Mouse (Mus musculus) heart, adult 11 months (tissue): ENCODE results near the gene P2ry12.

ENCODE experiments used
- DNase-seq: peaks from one replicate; pipeline ENCODE4 v3.0.0; 2022

Gene P2ry12

DNA sequence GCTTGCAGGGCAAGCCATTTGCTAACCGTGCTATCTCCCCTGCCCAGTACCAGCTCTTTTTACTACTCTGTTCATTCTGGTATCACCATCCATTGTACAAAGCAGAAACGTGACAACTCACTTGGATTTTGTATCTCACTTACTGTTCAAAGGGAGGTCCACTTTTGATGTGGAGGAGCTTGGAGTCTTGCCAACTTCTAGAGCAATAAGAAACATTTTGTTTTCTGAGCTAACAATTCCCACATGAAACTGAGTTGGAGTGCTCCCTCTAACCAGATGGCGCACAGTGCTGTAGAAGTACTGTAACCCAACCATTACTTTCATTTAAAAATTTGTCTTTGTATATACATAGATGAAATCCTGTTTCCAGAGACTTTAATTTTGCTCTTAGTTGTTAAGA lies 31.8 kb downstream of the P2ry12 start:
- DNase-seq, result no peak

DNA sequence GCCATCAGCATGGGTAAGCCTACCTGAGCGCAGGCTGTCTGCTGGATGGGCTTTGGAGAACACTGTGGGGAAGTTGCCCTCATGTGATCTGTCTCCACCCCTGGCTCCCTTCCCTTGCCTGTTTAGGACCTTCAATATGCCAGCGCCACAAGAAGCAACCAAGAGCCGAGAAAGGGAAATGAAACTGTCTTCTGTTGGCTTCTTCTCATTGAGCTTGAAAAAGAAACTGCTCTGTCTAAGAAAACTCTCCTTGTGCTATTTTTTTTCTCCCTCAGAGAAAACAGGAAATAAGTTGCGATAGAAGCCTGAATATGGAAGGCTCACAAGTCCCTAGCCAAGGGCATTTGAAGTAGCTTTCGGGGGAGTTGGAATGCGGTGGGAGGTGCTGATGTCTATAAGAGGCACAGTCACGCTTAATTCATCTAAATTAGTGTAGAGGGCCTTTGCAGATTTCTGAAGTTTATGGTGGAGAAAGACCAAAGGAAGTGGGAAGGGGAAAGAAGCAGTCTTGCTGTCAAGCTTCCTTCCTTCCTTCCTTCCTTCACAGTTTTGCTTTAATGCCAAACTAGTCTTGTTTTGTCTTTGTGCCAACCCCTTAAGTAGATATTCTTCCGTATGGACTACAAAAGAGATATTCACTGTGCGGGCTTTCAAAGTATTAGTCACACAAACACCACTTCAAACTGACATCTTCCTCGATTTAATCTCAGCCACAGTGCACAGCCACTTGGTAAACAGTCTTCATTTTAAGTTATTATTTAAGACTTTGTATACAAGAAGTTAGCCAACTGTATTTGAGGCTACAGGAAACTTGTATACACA lies 33.7 kb downstream of the P2ry12 start:
- DNase-seq, result peak; percentile 98

DNA sequence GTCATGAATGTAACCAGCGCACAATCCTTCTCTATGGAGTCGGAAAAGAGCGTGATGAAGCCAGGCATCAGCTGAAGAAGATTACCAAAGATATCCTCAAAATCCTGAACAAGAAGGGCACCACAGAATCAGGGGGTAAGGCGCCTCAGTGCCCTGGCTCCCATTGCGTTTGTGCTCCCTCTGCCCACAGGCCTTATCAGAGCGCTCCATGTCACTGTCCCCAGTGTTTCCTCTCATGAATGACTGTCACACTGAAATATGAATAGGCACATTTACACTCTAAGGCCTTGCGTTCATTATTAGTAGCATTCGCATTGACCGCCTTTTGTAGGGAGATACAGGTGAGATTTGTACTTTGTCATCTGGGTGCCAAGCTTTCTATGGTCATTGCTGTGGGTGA lies 35.0 kb downstream of the P2ry12 start:
- peak; percentile 70 for DNase-seq

DNA sequence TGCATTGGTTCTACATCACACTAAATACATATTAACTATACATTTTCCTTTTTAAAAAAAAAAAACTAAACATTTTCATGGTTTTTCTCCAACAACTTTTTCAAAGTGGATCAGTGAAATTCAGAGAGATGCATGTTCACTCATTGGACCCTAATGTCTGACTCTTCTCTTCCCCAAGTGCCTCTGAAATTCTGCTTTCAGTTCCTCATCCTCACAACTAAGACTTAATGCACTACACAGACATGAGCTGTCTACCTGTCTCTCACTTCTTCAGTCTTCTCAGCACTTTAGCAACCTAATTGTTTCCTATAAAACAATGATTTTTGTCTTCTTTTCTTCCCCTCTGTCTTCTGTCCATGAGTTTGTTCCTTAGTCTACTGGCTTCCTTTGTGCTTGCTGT lies 37.3 kb downstream of the P2ry12 start:
- DNase-seq, result peak; percentile 35

DNA sequence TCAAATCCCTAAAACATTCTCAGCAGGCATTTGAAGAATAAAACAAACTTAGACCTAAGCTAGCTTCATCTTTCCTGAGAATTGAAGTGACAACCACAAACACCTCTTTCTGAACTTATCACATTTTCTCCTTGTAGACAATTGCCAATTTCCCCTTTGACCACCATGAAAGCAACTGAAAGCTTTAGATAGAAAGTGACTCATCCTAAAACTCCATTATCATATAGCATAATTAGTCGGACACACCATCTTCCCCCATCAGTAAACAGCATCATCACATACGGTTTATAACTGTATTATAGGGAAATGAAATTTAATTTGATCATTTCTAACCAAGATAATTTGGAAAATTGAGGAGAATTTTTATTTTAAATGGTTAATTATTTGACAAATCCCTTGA lies 40.4 kb downstream of the P2ry12 start:
- DNase-seq, result no peak

DNA sequence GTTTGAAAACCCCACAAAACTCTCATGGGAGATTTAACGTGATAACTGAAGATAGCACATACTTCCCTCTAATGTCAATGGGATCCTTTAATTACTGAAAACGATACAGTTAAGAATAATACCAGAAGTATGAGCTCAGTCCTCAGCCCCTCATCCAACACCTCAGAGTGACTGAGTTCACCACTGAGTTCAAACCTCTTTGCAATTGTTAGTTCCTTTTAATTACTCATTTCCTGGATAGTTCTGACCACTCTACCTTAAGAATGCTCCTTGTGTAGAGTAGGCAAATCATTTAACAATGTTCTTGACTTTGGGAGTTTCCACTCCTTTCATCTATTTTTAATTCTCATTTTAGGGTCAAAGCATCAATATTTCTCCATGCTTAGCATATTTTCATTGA lies 43.3 kb downstream of the P2ry12 start:
- DNase-seq, result no peak

DNA sequence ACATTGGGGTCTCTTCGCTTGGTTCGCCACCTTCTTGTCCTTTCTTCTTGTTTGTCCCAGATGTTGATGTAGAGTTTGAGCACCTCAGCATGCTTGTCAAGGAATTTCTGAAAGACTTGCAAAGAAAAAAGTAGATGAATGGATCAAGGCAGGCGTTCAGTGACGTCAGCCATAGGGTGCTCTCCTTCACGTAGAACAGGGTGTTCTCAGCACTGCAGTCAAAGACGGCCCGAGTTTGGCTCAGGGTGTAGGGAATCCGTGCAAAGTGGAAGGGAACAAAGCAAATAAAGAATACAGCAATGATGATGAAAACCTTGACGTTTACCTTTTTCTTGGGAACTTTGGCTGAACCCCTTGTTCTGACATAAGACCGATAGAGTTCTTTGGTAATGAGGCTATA lies 45.5 kb downstream of the P2ry12 start:
- DNase-seq, result peak; percentile 95

DNA sequence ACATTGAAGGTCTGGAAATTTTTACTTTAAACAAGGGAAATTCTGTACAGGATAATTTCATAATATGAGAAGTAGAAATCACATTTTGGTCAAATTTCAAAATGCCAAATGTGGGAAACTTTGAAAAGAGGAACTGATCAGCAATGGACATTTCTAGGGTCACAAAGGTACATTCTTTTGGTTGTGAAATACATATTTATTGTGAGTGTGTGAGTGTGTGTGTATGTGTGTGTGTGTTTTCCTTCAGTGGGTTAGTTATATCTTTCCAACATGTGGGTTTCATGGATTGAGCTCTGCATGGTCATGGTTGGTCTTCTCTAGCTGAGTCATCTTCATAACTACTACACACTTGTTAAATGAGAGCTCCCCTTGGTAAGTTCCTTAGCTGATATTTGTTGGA lies 50.3 kb downstream of the P2ry12 start:
- DNase-seq, result no peak

DNA sequence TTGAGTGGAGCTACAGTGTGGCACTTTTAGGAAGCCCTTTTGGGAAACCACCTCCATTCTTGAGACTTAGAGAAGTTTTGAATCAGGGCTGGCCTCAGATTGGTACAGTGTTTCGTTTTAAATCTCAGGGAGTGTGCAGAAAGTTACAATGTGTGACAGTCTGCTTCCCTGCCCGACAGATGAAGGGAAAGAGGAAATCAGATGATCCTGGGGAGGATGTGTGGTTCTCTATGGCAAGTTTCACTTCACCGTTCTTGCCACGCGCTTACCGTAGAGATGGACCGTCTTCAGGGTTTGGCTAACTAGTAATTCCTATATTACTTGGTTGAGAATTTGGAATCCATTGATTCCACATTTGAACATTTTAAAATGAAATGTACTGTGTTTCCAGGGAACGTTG lies 50.9 kb downstream of the P2ry12 start:
- DNase-seq, result peak; percentile 95

DNA sequence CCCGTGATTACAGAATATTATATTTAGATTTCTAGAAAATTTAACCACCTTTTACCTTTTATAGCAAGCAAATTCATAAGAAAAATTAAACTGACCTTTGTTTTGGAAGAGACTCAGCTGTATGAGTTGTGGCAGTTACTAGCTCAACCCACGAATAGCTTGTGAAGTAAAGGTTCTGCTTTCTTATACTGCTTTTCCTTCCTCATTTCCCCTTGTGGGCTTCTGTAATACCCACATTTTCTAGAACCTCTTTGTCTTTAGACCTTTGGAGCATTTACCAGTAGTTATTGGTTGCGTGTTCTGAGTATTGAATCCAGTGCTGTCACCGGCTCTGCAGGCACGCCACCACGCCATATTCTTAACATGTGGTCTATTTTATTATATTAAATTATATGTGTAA lies 51.9 kb downstream of the P2ry12 start, which contains the start of gene P2ry13:
Gene P2ry13, minus strand, starts transcription at position 156 of the 400 bp plus-strand sequence.
- no peak for DNase-seq

DNA sequence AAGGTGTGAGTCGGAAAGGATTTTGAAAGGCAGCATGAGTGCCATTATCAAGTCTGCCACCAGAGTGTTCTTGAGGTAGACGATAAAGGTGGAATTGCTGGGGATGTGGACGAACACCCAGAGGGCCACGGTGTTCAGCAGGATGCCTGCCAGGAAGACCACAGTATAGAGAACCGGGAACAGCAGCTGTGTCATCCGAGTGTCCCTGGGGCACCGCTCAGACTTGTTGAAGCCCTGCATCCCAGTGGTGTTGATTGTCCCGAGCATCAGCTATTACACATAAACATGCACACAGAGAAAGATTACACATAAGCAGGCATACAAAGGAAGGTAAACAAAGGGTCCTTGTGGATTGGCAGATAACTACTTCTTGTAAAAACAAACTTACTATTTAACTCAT lies 52.6 kb downstream of the P2ry12 start:
- DNase-seq, result peak; percentile 88

DNA sequence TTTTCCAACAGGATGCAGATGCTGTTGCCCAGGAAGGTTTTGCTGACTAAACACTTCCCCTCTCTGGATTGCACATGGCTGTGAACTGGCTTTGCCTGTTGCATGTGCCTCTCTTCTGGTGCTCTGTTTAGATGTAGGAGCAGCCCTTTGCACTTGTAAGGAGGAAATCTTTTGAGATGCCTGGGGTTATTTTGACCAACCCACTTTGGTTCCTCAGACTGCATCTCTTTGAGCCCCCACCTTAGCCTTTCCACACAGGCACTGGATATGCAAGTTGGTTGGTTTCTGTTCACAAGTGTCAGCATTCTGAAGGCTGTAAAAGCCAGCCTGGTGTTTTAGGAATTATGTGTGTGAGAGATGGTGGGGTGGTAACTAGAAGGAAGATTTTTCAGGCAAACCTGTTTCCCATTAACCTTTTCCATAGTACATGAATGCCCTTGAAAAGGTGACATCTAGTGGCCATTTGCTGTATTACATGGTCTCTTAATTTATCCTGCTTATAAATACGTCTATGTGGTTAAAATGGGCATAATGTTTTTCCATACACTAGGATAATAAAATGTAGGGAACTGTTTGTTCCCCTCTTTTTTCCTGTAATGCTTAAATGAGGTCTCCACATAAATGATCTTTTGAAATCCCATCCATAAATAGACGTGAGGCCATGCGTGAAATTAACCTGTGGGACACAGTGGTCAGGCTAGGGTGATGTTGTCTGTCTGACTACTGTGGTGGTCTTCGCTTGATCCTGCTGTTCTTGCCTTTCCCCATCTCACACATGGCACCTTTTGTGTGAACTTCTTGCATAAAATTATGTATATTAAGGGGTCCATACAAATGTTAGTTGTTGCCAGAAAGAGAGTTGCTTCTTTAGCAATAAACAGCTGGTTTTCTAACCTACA lies 53.8 kb downstream of the P2ry12 start:
- DNase-seq, result peak; percentile 88

DNA sequence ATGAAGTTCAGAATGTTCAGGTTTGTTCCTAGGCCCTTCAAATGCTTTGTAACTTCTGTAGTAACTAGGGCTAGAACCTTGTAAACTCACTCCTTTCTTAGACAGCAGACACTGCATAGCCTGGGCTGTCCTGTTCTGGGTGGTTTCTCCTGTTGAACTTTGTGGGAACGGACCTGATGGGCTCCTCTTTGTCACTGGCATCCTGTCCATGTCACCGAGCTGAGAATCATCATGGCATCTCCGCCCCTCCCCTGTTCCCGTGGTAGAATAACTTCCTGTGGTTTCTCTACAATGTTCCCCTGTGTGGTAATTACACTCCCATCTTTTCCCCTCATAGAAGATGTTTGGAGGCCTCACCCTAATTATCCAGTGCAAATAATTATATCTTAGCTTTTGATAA lies 56.7 kb downstream of the P2ry12 start:
- peak; percentile 64 for DNase-seq

DNA sequence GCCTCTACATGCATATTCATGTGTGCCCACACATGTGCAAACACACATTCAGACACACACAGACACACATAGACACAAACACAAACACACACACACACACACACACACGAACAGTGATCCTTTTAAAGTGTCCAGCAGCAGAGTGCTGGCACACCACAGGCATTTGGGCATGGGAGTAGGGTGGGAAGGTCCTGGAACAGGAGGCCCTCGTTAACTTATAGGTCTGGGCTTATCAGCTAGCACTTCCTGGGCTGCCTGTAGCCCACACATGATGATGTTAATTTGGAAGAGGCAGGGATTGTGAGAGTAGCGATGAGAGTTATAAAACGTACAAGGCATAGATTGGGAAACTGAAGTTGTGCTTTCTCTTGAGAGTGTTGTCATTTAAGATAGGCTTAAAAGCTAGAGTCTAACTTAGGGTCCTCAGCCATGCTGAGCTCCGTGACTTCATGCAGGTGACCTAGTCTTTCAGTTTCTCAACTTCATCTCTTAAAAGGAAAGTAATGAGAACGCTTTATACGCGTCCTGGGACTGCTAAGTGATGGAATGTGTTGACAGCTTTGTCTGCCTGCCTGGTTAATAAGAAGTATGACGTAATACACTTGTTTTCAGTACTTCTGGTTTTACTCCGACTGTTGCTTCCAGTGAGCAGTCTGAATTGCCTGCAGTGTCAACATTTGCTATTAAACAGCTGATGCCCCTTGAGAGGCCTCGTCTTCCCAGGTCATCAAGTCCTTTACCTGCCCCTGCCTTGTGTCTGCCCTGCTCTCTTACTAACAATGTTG lies 57.8 kb downstream of the P2ry12 start:
- DNase-seq, result peak; percentile 82

DNA sequence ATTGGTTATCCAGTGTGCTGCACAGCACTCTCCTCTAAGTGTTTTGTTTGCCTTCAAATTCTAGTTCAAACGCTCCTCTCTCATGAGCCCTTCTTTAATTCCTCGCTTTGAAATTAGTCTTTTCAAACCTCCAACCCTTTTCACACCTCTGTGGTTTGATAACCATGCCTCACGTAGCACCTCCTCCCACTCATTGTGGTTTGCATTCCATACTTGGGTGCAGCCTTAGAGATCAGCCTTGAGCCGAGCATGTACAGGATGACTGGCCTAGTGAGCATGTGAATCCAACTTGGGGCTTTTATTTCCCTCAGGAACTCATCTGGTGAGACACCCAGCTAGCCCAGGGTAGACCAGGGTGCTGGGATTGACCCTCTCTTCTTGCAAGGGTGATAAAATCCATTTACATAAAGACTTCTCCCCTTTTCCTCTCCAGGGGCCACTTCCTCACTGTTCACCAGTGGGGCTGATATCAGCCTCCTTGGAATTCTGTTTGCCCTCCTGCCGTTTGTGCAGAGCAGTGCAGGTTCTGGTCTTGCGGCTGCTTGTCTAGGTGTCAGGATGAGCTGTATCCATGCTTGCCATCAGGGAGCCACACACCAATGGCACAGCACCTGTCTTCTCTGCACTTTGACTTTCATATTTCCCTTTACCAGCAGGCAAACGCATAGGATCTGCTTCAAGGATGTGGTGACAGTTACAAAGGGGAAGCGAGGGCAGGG lies 58.7 kb downstream of the P2ry12 start:
- peak; percentile 85 for DNase-seq

DNA sequence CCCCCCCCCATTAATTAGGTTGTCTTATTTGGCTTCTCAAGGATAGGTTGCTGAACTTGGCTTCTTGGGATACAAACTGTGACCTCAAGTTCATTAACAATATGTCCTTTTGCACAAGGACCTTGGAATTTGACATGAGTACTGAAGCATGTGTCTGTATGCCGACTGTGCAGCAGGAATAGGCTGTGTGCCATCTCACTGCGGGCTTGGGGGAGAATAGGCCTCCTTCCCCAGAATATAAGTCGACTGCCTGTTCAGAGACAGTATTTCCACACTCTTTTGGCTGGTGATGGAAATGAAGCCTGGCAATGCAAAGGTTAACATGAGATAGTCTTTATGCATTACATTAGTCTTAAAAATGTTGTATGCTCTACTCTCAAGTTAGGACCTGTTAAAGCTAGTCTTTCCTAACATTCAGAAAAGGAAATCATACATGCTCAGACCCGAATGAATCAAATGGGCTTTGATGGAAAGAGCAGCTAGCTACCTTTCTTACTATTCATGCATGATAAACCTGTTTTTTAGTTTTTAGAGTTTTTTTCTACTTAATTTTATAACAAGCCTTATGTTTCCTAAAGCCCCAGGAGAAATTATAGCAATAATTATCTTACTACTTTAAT lies 65.2 kb downstream of the P2ry12 start:
- peak; percentile 30 for DNase-seq

DNA sequence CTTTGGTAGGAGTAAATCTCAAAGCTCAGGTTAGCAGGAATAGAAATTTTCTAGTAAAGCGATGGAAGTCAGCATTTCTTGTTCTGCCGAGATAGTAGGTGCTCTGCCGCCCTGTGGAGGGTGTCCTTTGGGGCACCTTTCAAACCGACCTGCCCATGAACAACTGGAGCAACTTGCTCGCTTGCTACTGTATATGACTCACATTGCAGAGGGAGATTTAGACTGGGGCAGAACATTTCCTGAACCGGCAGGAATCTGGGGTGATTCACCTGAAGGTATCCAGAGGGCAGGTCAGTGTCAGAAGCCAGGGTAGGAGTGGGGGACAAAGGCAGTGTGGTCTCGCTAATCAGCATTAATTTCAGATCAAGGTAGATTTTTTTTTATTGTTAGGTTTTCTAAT lies 67.7 kb downstream of the P2ry12 start, which contains the start of gene Gpr87:
Gene Gpr87, minus strand, starts transcription at position 167 of the 400 bp plus-strand sequence.
- peak; percentile 68 for DNase-seq

DNA sequence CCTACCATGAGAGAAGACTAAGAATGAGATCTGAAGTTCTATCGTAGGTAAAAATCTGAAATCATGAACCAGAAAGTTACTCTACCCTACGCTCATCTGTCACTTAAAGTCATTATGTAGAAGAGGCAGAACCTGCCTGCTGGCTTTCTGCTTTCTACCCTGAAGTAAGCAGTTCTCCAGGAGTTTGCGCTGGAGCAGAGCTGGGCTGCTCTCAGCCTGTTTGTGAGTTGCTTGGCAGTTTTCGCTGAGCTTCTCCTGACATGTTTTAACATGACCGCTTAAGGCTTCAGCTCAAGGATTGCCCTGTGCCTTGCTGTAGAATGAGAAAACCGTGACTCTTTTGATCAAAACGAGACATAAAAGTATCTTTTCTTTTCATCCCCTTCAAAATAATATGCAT lies 68.6 kb downstream of the P2ry12 start:
- DNase-seq, result no peak

DNA sequence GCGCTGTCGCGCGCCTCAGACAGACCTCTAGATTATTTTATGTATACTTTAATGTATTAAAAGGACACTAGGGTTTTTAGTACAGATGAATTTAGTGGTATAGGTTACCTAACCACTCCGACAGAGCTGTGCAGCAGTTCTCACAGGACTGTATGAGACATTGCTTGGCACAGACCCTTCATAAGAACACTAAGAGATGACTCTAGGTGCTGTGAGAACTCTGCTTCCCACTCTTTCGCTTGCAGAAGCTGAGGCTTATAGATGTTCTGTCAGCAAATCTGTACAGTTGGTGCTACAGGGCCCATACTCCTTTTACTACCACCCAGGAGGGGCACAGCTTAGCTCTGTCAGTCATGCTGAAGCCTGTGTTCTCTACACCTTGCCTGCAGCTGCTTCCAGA lies 71.0 kb downstream of the P2ry12 start:
- peak; percentile 57 for DNase-seq

DNA sequence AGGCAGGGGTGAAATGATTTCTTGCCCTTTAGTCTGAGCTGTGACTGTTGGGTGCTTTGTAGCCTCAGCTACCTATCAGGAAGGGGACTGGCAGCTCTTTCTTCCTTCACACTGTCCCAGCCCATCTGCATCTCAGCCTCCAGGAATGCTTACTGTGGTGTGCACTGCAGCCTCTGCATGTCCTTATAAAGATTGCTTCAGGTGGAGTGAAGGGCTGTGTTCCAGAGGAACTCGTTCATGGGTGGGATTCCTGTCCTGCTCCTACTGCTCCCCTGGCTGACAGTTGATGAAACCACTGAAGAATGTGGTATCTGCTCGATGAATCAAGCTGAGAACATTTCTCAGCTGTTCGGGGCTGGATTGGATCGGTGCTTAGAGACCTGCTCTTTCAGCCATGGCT lies 75.3 kb downstream of the P2ry12 start:
- DNase-seq, result peak; percentile 53

DNA sequence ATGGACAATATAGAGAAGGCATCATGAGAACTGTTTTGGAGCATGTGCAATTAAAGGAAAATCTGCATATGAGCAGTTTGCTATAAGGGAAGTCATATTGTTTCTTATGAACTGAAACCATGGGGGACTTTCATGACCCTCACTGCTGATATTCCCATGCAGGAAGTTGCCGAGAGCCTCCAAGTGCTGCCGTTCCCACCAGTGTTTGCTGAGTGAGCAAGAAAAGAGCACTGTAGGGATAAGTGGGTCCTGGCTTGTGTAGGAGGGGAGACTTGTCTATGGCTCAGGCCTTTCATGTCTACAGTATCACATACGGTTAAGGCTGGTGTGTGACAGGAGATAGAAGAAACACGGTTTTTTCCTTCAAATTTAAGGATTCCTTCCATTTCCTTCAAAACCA lies 77.0 kb downstream of the P2ry12 start:
- peak; percentile 67 for DNase-seq

DNA sequence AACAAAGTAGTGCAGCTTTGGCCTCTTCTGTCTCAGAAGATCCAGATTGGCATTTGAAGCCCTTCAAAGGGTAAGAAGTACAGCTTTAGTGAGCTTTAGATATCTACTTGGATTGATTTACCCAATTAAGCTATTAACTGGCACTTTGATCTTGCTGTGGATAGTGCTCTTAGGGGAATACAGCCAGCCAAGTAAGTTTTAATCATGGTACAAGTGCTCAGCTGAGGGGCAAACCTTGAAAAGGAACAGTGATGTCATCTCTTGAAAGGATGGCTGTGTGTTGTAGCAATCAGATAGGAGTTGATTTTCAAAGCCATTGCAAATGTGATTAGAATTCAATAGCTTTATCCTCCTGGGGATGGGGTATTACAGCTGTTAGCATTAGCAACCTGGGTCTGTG lies 80.5 kb downstream of the P2ry12 start:
- no peak for DNase-seq
